Mouse (Mus musculus) naive thymus-derived CD4-positive, alpha-beta T cell, adult 5 months (primary cell): Measurements from ENCODE around the gene D730048I06Rik. TPM values are rescaled to one million over a fixed set of nuclear protein-coding genes. Genes with fewer than 3 reads are reported as not detected.

ENCODE experiments used
- polyA plus RNA-seq: library from polyadenylated mRNA; unstranded; fragments of 100-300 nt; shearing (Covaris generic); gene quantifications from one replicate; pipeline ENCODE4 v1.2.1, GENCODE M21; 2017

D730048I06Rik gene
- not detected for polyA plus RNA-seq

DNA sequence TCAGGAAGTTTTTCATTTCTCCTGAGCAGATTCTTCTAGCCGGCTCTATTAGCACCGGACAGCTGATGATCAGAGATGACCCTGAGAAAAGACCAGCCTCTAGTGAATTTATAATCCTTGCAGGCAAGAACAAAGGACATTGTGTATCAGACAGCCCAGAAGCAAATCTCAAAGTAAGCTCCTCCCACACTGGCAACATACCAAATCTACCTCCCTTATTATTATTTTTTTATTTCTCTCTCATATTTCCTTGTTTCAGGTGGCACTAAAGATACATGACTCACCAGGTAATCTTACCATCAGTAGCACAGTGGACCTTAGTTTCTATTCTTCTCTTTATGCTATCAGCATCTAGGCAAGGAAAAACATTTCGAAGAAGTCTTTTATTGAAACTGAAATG, at the start of gene D730048I06Rik, which contains the start of gene Gm27235:
TSS of gene D730048I06Rik (minus strand) at position 112 of the 400 bp plus-strand sequence.
TSS of gene Gm27235 (minus strand) at position 101 of the 400 bp plus-strand sequence.

DNA sequence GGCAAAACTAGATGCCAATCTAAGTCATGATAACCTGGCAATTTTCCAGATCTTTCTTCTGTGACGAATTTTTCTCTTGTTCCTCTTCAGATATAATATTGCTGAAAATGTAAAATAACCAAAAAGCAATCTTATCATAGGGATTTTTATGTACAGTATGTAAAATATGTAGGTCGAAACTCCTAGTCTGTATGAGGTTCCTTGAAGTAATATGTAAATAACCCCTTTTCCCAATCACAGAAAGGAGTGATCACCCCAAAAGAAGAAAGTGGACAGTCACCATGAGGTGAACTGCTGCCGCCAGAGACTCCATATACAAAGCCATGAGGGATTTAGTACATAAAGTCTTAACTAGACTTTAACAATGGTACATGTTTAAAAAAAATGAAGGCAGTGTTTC, 11.9 kb downstream of the D730048I06Rik start, which contains the start of gene Gm17727:
TSS of gene Gm17727 (minus strand) at position 101 of the 400 bp plus-strand sequence.

DNA sequence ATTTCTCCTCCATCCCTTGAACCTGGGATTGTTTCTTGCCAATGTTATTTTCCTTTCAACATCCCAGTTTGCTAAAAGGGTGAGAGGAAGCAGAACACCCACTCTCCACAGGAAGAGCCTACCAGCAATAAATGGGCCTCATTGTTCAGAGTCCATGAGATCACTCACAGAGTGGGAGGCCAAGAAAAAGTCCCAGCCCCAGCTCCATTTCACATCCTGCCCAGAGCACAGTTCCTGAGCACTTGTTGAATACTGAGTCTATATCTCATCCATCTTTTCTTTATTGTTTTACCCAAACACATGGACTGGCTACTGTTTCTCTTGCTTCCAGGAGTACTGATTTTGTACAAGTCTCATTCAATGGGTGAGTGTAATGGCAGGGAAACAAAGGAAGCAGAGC, 49.2 kb downstream of the D730048I06Rik start, which contains the start of gene Gm17677:
TSS of gene Gm17677 (plus strand) at position 301 of the 400 bp plus-strand sequence.

Other genes with a start within 250 kb of the D730048I06Rik start
- gene Ddx25, start 231.6 kb downstream of the D730048I06Rik start, polyA plus RNA-seq = 0.06 TPM
- gene Pus3, start 231.5 kb downstream of the D730048I06Rik start, polyA plus RNA-seq = 30.1 TPM
- 0.42 TPM for gene Pate2, start 219.8 kb downstream of the D730048I06Rik start, polyA plus RNA-seq
- gene Hyls1, start 219.7 kb downstream of the D730048I06Rik start, polyA plus RNA-seq = 11.6 TPM
- gene Pate4, start 178.2 kb downstream of the D730048I06Rik start, polyA plus RNA-seq = not detected
- gene Pate3, start 141.9 kb downstream of the D730048I06Rik start, polyA plus RNA-seq = not detected
- 0.34 TPM for gene Pate1, start 102.7 kb downstream of the D730048I06Rik start, polyA plus RNA-seq
- not detected for gene Gm17677, start 49.1 kb downstream of the D730048I06Rik start, polyA plus RNA-seq
- not detected for gene Gm17727, start 12.0 kb downstream of the D730048I06Rik start, polyA plus RNA-seq
- not detected for gene Gm27235, start within 50 bp of the D730048I06Rik start, polyA plus RNA-seq
- not detected for gene 9230110F15Rik, start 54.0 kb upstream of the D730048I06Rik start, polyA plus RNA-seq
- gene 9230113P08Rik, start 118.3 kb upstream of the D730048I06Rik start, polyA plus RNA-seq = not detected